Mouse (Mus musculus) lung, postnatal 4 days (tissue): ENCODE measurements at regions not wholly inside any gene's neighbourhood (a gene's known extent, or its start where the extent isn't known, plus 50 kb on each side); places are given as distances from the start of the nearest gene placed in this dataset.

Experiments
- DNase-seq, 2 experiments: peaks; one replicate each; pipeline ENCODE4 v3.0.0; 2021

GRCm38 (mm10) chr4:10149911-10150310 lies 724.4 kb upstream of the 2610301B20Rik start:
- no peak for DNase-seq

- peak in 1 of 2 experiments; percentile 39 for DNase-seq
Observed at GRCm38 (mm10) chr4:10150501-10150900, 723.8 kb upstream of the 2610301B20Rik start.

GRCm38 (mm10) chr4:10155705-10156390 lies 718.5 kb upstream of the 2610301B20Rik start:
- DNase-seq, result no peak

- peak; percentile 17 to 46 for DNase-seq
Observed at GRCm38 (mm10) chr4:10189896-10190295, 684.4 kb upstream of the 2610301B20Rik start.

GRCm38 (mm10) chr4:10197245-10197943 lies 676.9 kb upstream of the 2610301B20Rik start:
- DNase-seq, result no peak

- DNase-seq, result no peak
Observed at GRCm38 (mm10) chr4:10201835-10202234, 672.5 kb upstream of the 2610301B20Rik start.

GRCm38 (mm10) chr4:10204224-10204623 lies 670.1 kb upstream of the 2610301B20Rik start:
- DNase-seq, result no peak

GRCm38 (mm10) chr4:10209324-10209923 lies 664.9 kb upstream of the 2610301B20Rik start:
- DNase-seq, result peak in 1 of 2 experiments; percentile 20

GRCm38 (mm10) chr4:10211303-10211702 lies 663.0 kb upstream of the 2610301B20Rik start:
- DNase-seq, result no peak

GRCm38 (mm10) chr4:10235324-10235723 lies 639.0 kb upstream of the 2610301B20Rik start:
- DNase-seq, result no peak

GRCm38 (mm10) chr4:10242117-10242516 lies 632.2 kb upstream of the 2610301B20Rik start:
- no peak for DNase-seq

GRCm38 (mm10) chr4:10242909-10243308 lies 631.4 kb upstream of the 2610301B20Rik start:
- no peak for DNase-seq

GRCm38 (mm10) chr4:10254029-10254690 lies 620.1 kb upstream of the 2610301B20Rik start:
- no peak for DNase-seq

GRCm38 (mm10) chr4:10257537-10257936 lies 616.8 kb upstream of the 2610301B20Rik start:
- no peak for DNase-seq

- DNase-seq, result no peak
Observed at GRCm38 (mm10) chr4:10260351-10260750, 613.9 kb upstream of the 2610301B20Rik start.

- no peak for DNase-seq
Observed at GRCm38 (mm10) chr4:10265942-10266341, 608.4 kb upstream of the 2610301B20Rik start.

- DNase-seq, result peak; percentile 25 to 49
Observed at GRCm38 (mm10) chr4:10285562-10285961, 588.7 kb upstream of the 2610301B20Rik start.

GRCm38 (mm10) chr4:10290326-10290725 lies 584.0 kb upstream of the 2610301B20Rik start:
- DNase-seq, result no peak

- no peak for DNase-seq
Observed at GRCm38 (mm10) chr4:10295012-10295530, 579.2 kb upstream of the 2610301B20Rik start.

- no peak for DNase-seq
Observed at GRCm38 (mm10) chr4:10296220-10296619, 578.1 kb upstream of the 2610301B20Rik start.

GRCm38 (mm10) chr4:10311886-10312285 lies 562.4 kb upstream of the 2610301B20Rik start:
- DNase-seq, result no peak

- DNase-seq, result no peak
Observed at GRCm38 (mm10) chr4:10315144-10315543, 559.2 kb upstream of the 2610301B20Rik start.

GRCm38 (mm10) chr4:10315875-10316274 lies 558.4 kb upstream of the 2610301B20Rik start:
- no peak for DNase-seq
